Mouse (Mus musculus) liver, adult 10 weeks (tissue): ENCODE measurements around the gene Rhox4e. TPM values are rescaled to one million over a fixed set of nuclear protein-coding genes. Genes with fewer than 3 reads are reported as not detected.

ENCODE experiments used
- polyA plus RNA-seq: library from polyadenylated mRNA; stranded (reverse); fragments of 350-450 nt; fragmentation: Illumina TruSeq; extraction: RNeasy Lipid Tissue Mini Kit (QIAGEN cat#74804); gene quantifications from one replicate; pipeline ENCODE4 v1.2.3, GENCODE M21; 2014; ENCODE audit warnings: low read depth, low replicate concordance

Gene Rhox4e
- not detected for polyA plus RNA-seq

GRCm38 (mm10) chrX:37557112-37557511 is at the start of gene Rhox4e:
Gene Rhox4e (plus strand): TSS chrX:37557412.

GRCm38 (mm10) chrX:37514059-37514458 is 43.2 kb upstream of the Rhox4e start, which contains the start of gene Rhox4d:
Gene Rhox4d (plus strand): TSS chrX:37514359.

GRCm38 (mm10) chrX:37530152-37530551 is 27.1 kb upstream of the Rhox4e start, which contains the start of gene Rhox2e:
Gene Rhox2e (plus strand): TSS chrX:37530452.

GRCm38 (mm10) chrX:37541719-37542118 is 15.5 kb upstream of the Rhox4e start, which contains the start of gene Rhox3e:
Gene Rhox3e (plus strand): TSS chrX:37542019.

GRCm38 (mm10) chrX:37571105-37571504 is 13.9 kb downstream of the Rhox4e start, which contains the start of gene Rhox2f:
Gene Rhox2f (plus strand): TSS chrX:37571405.

GRCm38 (mm10) chrX:37580692-37581091 is 23.5 kb downstream of the Rhox4e start, which contains the start of gene Rhox3f:
Gene Rhox3f (plus strand): TSS chrX:37580992.

GRCm38 (mm10) chrX:37607604-37608003 is 50.4 kb downstream of the Rhox4e start, which contains the start of gene Rhox4f:
Gene Rhox4f (minus strand): TSS chrX:37607704.

Other genes starting within 250 kb of the Rhox4e start
- not detected for gene Rhox3a2, start 177.4 kb upstream of the Rhox4e start, polyA plus RNA-seq
- gene Rhox4a2, start 166.6 kb upstream of the Rhox4e start, polyA plus RNA-seq, result not detected
- not detected for gene Rhox2b, start 145.3 kb upstream of the Rhox4e start, polyA plus RNA-seq
- gene Rhox4b, start 124.9 kb upstream of the Rhox4e start, polyA plus RNA-seq, result not detected
- not detected for gene Rhox2c, start 103.7 kb upstream of the Rhox4e start, polyA plus RNA-seq
- not detected for gene Rhox3c, start 98.8 kb upstream of the Rhox4e start, polyA plus RNA-seq
- gene Rhox4c, start 77.1 kb upstream of the Rhox4e start, polyA plus RNA-seq, result not detected
- not detected for gene Rhox2d, start 64.0 kb upstream of the Rhox4e start, polyA plus RNA-seq
- not detected for gene Rhox4d, start 43.1 kb upstream of the Rhox4e start, polyA plus RNA-seq
- not detected for gene Rhox2e, start 27.0 kb upstream of the Rhox4e start, polyA plus RNA-seq
- gene Rhox3e, start 15.4 kb upstream of the Rhox4e start, polyA plus RNA-seq, result not detected
- gene Rhox2f, start 14.0 kb downstream of the Rhox4e start, polyA plus RNA-seq, result not detected
- gene Rhox3f, start 23.6 kb downstream of the Rhox4e start, polyA plus RNA-seq, result not detected
- not detected for gene Rhox4f, start 50.3 kb downstream of the Rhox4e start, polyA plus RNA-seq
- gene Rhox3g, start 71.2 kb downstream of the Rhox4e start, polyA plus RNA-seq, result not detected
- not detected for gene Rhox2g, start 86.1 kb downstream of the Rhox4e start, polyA plus RNA-seq
- gene Rhox4g, start 93.9 kb downstream of the Rhox4e start, polyA plus RNA-seq, result not detected
- not detected for gene Rhox3h, start 111.4 kb downstream of the Rhox4e start, polyA plus RNA-seq
- gene Rhox2h, start 115.9 kb downstream of the Rhox4e start, polyA plus RNA-seq, result not detected
- gene Rhox5, start 247.4 kb downstream of the Rhox4e start, polyA plus RNA-seq, result not detected